Mouse (Mus musculus) frontal cortex, adult 2 months (tissue): Measurements from ENCODE around the gene Bend6. TPM values are rescaled to one million over a fixed set of nuclear protein-coding genes. Genes with fewer than 3 reads are reported as not detected.
A peak's percentile ranks its signal among the peaks of the same experiment; 100 is the strongest.

ENCODE experiments used
- DNase-seq, 2 experiments: peaks; one replicate each; pipeline ENCODE4 v3.0.0; 2022; ENCODE audit warnings: low spot score in 1 of 2; ENCODE audit errors: extremely low spot score in 1 of 2
- polyA plus RNA-seq: library from polyadenylated mRNA; depleted of rRNA; stranded (reverse); fragments of >200 nt; gene quantifications from 2 replicates; pipeline ENCODE4 v1.2.3, GENCODE M21; 2012; rRNA removed

Gene Bend6
- 93.6 and 97.2 TPM in 2 replicates for polyA plus RNA-seq

DNA sequence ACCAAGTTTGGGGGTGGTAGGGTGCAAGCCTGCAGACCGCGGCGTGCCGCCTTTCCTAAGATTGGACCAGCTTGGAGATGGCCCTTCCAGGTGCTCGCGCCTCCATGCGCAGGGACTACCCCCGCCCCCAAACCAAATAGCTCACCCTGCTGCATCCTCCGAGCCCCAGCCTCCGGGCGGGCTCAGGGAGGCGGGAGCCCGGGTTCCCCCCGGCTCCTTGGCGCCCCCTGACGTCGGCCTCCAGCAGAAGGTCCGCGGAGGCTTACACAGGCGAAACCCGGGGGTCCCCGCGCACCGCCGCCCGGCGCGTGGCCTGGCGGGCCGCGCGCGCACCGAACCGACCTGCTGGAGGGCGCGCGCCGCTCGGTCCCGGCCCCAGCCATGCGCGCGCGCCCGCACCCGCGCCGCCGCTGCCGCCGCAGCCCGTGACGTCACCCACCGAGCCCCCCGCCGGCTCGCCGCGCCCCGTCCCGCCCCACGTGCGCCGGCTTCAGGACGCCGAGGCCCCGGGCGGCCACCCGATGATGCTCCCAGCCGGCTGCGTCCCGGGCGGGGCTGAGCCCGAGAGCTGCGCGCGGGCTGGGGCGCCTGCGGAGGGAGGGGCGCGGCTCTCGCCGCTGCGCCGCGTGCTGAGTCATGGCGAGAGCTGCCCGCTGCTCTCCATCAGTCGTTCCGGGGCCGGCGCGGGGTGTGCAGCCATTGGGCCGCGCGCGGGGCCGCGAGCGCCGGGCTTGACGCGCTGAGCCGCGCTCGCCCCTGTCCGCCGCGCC, at the start of gene Bend6:
Bend6 (minus strand) TSS at position 396 of the 770 bp plus-strand sequence.
- peak; percentile 27 to 70 for DNase-seq

DNA sequence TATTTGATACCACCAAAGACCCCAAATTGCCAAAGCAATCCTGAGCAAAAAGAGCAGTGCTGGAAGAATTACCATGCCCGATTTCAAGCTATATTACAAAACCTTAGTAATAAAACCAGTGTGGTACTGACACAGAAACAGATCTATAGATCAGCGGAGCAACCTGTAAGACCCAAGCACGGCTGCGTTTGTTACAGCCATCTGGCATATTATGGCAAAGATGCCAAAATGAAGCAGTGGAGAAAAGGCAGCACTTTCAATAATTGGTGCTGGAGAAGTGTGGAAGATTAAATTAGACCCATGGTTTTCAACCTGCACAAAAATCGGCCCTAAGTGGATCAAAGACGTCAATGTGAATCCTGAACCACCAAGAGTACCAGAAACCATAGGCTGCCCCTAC, 48.0 kb upstream of the Bend6 start:
- no peak for DNase-seq

DNA sequence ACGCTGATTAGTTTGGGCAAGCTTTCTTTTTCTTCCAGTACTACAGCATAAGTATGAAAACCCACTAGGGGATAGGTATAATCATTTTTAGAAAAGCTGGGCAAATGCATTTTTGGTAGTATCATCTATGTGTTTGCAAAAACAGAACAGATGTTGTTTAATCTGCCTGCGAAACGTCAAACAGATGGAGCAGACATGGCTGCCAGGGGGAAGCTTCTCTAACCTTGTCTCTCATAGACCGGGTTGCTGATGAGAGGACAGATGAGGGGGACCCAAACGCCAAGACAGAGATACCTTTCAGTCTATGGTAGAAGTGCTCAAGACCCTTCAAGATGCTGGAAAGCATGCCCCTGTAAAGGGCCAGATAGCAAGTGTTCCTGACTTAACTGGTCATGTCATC, 40.9 kb upstream of the Bend6 start:
- peak in 1 of 2 experiments; percentile 30 for DNase-seq

DNA sequence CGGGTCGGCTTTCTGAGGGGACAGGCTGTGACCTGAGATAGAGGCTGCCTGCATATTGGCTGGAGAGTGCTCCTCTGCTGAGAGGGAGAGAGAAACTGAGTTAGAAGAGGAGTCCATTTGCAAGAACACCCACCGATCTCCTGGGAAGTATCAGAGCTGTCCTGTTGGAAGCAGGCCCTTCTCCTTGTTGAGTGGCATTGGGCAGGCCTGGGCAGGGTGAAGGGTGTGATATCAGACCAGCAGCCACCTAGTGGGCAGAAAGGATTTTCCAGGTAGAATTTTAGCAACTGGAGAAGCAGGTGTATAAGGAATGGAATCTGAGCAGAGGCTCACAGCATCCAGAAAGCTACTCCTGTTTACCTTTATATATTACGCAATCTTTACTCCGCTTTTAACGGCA, 40.2 kb upstream of the Bend6 start:
- DNase-seq: no peak

DNA sequence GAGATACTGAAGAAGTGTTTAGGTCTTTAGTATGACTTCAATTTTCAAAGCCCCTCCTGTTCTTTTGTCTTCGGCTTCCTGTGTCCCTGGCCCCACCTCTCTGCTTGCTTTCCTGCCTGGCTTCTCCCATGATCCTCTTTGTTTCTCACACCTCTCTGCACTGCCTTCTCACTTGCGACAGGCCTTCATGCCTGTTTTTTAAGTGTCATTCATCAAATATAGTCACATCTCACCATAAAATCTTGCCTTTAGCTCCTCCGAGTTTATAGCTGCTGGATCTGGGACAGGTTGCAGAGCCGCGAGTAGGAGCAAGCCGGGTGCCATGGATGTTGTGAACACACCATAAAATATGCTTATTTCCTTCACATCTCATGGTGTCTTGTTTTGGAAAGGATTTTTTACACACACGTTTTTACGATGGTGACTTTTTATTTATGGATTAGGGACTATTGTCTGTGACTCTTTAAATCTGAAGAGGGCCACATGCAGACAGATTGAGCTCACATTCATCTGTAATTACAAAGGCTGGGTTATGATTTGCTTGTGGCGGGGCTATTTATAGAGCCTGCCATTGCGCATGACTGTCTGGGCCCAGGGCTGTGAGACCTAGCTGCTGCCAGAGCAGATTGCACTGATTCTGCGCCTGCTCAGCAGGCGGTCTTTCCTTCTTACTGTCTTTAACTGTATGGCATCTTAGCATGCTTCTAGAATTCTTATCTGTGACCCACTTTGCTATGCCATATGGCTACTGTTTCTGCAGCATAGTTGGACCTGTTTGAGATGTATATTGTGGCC, 39.2 kb upstream of the Bend6 start:
- peak; percentile 73 to 81 for DNase-seq

DNA sequence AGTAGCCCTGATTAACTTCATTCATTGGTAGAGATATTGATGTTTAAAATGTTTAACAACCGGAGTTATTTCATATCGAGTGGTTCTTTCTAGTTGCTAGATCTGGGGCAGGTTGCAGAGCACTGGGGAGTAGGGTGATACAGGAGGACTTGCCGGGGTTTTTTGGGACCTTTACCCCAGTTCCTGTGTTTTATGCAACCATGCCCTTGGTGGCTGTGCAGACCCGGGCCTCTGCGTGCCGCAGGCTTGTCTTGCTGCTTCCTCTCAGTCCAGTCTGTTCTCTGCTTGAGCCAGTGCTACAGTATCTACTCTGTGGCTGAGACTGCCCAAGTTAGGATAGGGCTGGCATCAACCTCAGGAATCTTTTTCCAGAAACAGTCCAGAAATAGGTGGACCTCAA, 38.1 kb upstream of the Bend6 start:
- DNase-seq: no peak

DNA sequence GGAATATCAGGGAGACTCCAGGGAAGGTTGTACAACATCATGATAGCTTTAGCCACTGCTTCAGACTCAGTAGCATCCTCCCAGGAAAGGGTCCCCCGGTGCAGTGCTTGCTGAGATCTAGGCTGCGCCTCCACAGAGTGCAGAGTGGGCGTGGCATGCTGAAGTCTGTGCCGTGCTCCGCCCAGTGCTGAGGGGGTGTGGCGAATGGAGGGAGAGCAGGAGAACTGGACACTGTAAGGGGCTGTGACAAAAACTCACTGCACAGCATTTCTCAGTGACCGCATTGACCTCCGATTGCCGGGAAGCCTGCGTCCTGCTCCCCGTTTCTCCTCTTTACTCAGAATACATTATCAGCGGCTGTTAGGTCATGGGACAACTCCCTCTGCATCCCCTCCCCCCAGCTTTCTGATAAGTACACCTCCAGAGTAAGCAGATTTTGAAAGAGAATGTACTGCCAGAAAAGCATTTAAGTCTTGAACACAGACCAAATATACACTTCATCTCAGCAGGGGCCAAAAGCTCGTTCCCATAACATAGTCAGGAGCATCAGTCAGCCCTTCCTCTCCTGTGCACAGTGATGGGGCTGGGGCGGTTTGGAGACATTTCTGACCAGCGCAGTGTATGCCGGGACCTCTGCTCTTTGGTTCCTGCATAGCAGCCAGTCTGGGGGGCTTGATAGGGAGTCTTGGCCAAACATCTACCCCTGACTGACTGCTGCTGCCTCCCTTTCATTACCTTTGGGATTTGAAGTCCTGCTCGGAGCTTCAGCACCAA, 37.5 kb upstream of the Bend6 start:
- DNase-seq: peak in 1 of 2 experiments; percentile 18

DNA sequence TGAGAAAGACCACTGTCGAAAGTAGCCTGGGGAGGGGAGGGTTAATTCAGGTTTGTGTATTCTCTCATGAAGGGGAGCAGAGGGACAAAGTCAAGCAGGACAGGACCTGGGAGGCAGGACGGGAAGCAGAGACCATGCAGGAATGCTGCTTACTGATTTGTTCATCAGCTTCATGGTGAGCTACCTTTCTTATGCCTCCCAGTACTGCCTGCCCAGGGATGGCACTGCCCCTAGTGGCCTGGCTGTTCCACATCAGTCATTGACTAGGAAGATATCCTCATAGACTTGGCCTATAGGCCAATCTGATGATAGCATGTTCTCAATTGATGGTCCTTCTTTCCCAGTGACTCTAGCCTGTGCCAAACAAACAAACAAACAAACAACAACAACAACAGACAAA, 36.3 kb upstream of the Bend6 start:
- no peak for DNase-seq

DNA sequence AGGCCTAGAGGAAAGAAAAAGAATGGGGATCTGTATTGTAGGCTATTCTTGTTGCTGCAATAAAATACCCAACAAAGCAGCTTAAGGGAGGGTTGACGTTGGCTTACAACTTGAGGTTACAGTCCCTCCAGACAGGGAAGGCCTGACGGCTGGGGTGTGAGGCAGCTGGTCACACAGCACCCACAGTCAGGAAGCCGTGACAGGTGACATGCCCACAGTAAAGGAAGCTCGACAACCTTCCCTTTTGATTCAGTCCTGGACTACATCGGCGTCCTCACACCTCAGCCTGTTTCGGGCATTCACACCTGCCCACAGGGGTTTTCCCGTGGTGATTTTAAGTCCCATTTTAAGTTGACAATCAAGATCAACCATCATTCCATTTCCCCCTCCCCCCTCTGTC, 35.0 kb upstream of the Bend6 start:
- DNase-seq: no peak

DNA sequence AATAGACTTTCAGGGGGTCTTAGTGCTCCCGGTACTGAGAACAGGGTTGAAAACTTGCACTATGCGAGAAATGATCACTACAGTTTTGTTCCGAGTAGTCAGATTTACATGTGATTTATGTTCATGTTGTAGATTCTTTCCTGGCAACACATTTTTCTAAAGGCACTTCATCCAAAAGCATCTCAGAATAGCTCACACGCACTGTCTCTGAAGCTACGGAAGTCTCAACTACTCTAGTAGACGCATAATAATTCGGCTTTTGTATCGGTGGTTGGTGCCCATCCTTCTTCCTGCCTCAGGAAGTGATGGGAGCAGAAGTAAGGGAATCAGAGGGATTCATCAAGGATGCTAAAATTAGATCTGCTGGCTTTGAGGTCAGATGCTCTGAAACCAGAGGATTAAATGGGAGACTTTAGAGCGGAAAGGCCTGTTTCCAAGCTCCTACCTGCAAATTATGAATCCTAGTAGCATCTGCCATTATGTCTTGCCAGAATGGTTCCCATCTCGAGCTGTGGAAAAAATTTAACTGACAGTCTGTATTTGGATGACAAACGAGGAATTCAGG, 32.8 kb upstream of the Bend6 start:
- no peak for DNase-seq

DNA sequence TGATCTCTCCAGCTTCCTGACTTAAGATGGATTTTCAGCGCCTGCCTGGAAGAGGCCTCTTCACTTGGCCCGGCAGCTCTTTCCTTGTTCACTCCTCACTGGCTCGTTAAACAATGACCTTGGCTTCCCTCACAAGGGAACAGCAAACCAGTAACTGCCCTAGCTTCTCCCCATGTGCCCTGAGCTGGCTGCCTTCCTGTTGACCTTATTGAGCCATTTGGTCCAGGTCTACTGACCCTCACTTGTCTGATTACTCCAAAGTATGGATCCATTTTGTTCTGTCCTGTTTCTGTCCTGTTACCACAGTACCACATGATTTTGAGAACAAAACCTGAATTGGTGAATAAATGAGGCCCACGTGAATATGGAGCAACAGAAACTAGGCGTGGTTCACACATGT, 32.2 kb upstream of the Bend6 start:
- DNase-seq: no peak

DNA sequence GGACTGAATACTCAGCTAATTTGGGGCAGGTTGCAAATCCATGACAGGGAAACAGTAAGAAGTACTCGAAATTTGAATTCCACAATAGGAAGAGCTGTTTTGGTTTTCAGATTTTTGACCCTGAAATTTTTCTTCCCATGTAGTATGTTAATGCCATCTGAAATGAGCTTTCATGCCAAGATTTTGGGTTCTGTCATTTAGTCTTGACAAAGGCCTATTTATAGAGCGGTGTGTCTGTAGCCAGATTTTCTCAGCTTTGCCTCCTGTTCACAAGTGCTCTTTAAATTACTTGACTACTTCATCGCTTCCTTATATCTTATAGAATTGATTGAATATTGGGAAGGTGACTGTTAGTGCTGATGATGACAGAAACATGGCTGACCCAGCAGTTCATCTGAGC, 28.3 kb upstream of the Bend6 start:
- no peak for DNase-seq

DNA sequence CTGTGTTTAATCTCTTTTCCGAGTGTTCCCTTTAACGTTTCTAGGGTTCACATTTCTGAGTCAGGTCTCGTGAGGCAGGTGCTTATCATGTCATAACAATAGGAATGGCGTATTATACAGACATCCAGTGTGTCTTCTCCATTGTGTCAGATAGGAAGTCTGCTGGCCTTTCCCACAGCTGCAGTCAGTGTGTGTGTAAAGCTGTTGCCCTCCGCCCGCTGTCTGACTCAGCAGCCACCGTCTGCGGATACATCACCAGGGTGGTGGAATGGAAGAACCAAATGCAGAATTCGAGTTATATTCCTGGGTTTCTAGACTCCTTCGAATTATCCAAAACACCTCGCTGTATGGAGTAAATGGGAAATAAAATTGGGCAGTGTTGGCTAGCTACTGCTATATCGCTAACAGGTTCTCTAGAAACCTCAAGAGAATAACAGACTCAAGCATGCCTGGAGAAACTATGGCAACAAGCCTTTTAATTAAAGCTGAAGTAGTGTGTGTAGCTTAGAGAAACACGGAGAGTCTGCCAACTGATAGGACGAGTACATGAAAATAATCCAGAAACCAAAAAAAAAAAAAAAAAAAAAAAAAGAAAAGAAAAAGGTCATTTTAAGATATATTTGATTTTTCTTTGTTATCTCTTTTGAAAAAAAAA, 25.4 kb upstream of the Bend6 start:
- DNase-seq: peak in 1 of 2 experiments; percentile 56

DNA sequence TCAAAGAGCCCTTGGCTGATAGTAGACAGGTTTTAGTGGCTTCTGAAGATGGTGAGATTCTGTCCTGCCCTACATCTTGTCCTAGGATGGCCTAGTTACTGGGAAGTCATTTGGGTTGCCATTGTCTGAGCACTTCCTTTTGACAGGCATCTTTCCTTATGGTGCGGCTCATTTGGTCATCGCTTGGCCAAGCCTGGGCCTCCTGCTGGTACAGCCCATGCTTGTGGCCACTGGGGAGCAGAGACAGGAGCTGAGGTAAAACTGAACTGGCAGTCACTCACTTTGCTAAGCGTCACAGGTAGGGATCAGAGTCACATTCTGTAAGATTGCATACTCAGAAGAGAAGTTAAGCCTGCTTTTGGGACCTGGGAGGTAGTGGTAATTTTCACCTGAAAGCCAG, 24.6 kb upstream of the Bend6 start:
- DNase-seq: no peak

DNA sequence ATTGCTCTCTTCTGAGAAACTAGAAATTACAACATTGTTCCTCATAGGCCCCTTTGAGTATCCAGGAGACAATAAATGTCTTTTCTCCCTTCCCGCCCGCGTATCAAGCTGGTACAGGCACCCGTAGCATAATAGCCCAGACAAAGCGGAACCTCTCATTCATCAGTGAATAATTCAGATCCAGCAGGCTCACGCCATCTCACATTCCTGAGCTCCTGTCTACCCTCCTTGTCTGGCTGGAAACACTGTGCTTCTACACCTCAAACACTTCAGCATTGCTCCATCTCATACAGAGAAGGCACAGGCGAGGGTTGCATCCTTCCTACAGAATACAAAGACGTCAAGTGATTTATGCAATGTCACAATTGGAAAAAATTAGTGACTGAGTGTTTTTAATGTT, 24.2 kb upstream of the Bend6 start:
- no peak for DNase-seq

DNA sequence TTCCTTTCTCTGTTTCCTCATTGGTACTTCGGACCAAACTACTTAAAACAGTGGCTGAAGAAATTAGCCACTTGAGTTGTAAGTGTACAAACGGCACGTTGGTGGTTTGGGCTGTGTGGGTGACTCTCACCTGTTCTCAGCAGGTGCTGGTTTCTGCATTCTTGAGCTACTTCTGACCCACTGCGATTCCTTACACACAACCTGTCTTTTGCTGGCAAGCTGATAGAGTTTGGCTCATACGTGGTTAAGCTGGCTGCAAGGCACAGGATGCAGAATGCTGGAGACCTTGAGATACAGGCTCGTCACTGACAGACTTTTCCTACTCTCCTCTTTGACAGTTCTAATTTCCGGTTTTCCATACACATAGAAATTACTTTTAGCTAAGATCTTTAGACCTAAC, 19.9 kb upstream of the Bend6 start:
- DNase-seq: no peak

DNA sequence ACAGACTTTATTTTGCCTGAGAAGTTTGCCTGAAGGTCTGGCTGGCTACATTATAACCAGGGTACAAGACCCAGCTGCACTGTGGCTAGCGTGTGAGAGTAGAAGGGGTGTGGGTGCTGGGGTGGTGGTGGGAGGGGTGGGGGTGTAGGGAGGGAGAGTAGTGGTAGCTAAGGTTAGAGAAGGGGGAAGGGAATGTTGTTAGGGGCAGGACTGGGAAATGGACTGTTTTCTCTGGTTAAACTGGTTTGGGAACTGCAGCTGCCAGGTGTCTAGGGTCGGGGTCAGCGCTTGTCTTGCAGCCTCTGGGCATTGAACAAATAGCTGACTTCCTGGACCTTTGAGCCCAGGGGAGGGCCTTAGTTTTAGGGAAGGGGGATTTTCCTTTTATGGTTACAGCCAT, 17.7 kb upstream of the Bend6 start:
- no peak for DNase-seq

DNA sequence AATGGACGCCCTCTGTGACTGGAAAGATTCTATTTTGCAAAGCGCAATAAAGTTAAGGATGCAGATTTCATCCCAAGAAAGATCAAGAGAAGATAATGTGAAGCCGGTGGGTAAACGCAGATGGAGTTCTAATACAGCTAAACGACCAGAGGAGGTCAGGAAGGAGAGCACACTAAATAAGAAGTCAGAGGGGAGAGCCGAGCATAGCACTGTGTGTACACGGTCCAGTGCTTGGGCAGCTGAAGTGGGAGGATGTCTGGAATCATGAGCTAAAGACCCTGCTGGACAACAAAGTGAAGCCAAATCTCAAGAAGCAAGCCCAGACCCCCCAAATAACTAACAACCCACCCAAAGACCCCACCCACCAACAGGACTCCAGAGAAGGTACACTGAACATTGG, 15.4 kb upstream of the Bend6 start:
- no peak for DNase-seq

DNA sequence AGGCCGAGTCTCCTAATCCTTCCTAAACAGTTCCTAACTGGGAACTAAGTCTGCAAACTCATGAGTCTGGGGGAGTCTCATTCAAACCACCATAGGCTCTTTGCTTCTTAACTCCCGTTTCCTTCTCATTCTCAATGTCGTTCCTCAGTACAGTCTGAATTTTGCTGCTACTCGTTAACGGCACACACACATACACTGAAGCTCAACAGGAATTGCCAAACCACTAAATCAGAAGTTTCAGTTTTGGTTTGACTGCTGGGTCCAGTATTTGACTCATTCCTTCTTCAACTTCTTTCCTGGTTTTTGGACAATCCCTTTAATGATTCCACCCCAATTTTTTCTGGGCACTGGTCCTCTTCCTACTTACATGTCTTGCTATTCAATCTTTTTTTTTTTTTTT, 8.9 kb upstream of the Bend6 start:
- no peak for DNase-seq

DNA sequence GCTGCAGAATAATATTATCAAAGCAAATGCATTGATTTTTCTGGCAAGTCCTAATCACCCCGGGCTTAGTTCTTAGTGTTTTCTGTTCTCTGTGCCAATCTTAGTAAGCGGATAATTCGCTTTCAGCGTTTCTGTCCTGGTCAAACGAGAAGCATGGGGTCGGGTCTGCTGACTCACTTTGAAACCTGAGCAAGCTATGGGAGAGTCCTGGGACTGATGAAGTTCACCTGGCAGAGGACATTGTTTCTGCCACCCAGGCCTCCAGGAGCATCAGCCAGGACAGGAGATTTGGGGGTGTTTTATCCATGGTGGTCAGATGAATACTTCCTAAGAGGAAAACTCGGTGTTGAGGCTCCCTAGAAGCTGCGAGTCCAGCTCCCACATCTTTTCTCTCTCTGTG, 4.0 kb upstream of the Bend6 start:
- no peak for DNase-seq
